Mouse (Mus musculus): ENCODE measurements around the gene Rcor2.

- TF ChIP-seq POLR2A (IDR thresholded peaks at IDR 0.05; ENCODE audit: borderline replicate concordance, insufficient read depth, low read length) (no peak), CTCF (IDR thresholded peaks at IDR 0.05; ENCODE audit: borderline replicate concordance, insufficient read depth, low read depth, low read length) (no peak)
Observed at GRCm38 (mm10) chr19:7314976-7315586, 48.0 kb downstream of the Rcor2 start.

All from cerebellum, adult 2 months (tissue).